Mouse (Mus musculus) MEL (cell line): Measurements from ENCODE around the gene Hfe.

Experiments used
- CTCF ChIP-seq, 3 experiments: IDR thresholded peaks in 2 of 3; conservative IDR thresholded peaks in 1 of 3; 2 replicates each; pipeline ENCODE4 v1.5.1; 2011 to 2012; ENCODE audit warnings: low read length in 3 of 3, low read depth in 2 of 3, mild to moderate bottlenecking in 2 of 3, improper control_type of control experiment in 1 of 3, inconsistent platforms in 1 of 3, mixed read lengths in 1 of 3, moderate library complexity in 1 of 3; ENCODE audit not compliant: control insufficient read depth in 1 of 3, insufficient read depth in 1 of 3, poor library complexity in 1 of 3, severe bottlenecking in 1 of 3
- ELF1 ChIP-seq: IDR thresholded peaks from 2 replicates; pipeline ENCODE4 v1.6.1; 2014; ENCODE audit warnings: low read depth, mild to moderate bottlenecking, inconsistent platforms, low read length, improper control_type of control experiment, moderate library complexity
- POLR2A ChIP-seq, 2 experiments: IDR thresholded peaks; 2 replicates each; pipeline ENCODE4 v1.6.1; 2011 to 2012; ENCODE audit warnings: low read length in 2 of 2, mild to moderate bottlenecking in 2 of 2, control low read depth in 1 of 2, improper control_type of control experiment in 1 of 2, low read depth in 1 of 2, moderate library complexity in 1 of 2; ENCODE audit not compliant: control insufficient read depth in 1 of 2, insufficient read depth in 1 of 2, poor library complexity in 1 of 2
- POLR2AphosphoS5 ChIP-seq: IDR thresholded peaks from 2 replicates; pipeline ENCODE4 v1.6.1; 2012; ENCODE audit warnings: low read depth, borderline replicate concordance, mild to moderate bottlenecking, inconsistent platforms, low read length, moderate library complexity, mixed read lengths
- TAL1 ChIP-seq: IDR thresholded peaks from 2 replicates; pipeline ENCODE4 v1.6.1; 2012; ENCODE audit warnings: mild to moderate bottlenecking, inconsistent platforms, low read length, moderate library complexity, mixed read lengths
- ZMIZ1 ChIP-seq: IDR thresholded peaks from 2 replicates; pipeline ENCODE4 v1.6.1; 2012; ENCODE audit warnings: low read depth, mild to moderate bottlenecking, inconsistent platforms, low read length, improper control_type of control experiment, moderate library complexity

DNA sequence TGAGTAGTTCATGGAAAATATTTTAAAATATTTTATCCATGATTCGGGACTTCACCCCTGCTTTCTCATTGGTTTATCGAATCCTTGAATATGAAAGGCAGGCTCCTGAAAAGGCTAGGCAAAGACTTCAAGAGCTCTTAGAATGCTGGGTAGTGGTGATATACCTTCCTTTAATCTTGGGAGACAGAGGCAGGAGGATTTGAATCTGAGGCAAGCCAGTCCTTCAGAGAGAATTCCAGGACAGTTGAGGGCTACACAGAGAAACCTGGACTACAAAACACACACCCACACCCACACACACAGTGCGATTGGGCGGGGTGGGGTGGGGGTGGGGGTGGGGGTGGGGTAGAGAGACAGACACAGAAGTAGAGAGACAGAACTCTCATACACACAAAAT is 37.2 kb upstream of the Hfe start:
- TF ChIP-seq POLR2A (IDR thresholded peaks at IDR 0.05; ENCODE audit: control insufficient read depth in 1 of 2, insufficient read depth in 1 of 2, low read depth in 1 of 2, low read length in 2 of 2, poor library complexity in 1 of 2), result no peak; a peak in 1 of 4 replicates
- no peak for TF ChIP-seq ZMIZ1
- no peak for TF ChIP-seq CTCF (IDR thresholded peaks at IDR 0.05 in 2 of 3, conservative IDR thresholded peaks at IDR 0.05 in 1 of 3; ENCODE audit: control insufficient read depth in 1 of 3, insufficient read depth in 1 of 3, low read depth in 2 of 3, low read length in 3 of 3, poor library complexity in 1 of 3, severe bottlenecking in 1 of 3)
- TF ChIP-seq ELF1, result no peak
- TF ChIP-seq POLR2AphosphoS5, result no peak
- no peak for TF ChIP-seq TAL1
